Mouse (Mus musculus): ENCODE measurements around the gene Hdac9.
"Not testable (repeated sequence)": the region's sequence is repeated elsewhere in the genome, so short reads cannot be mapped to it uniquely, and the experiment has no call there.

Hdac9 gene

GRCm38 (mm10) chr12:34087292-34087942 lies 829.5 kb downstream of the Hdac9 start:
- no peak for DNase-seq (ENCODE audit: low read depth)

DNA sequence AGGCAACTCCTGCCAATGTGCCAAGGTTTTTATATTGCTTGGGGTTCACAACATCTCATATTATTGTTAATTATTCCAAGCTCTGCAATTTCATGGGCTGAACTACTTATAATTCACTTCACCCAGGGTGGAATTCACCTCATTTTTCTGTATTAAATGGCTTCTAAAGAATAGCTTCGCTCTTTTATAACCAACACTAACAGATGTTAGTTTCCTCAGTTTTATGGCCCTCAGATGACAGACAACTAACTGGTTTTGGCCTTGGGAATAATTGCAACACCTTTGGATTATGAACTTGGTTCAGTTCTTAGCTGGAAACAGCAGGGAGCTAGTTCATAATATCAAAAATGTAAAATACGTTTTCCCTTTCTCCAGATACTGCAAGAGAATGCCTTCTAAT lies 839.9 kb downstream of the Hdac9 start:
- no peak for DNase-seq (ENCODE audit: low read depth)

- DNase-seq (ENCODE audit: low read depth), result no peak
These were observed 840.9 kb downstream of the Hdac9 start for GRCm38 (mm10) chr12:34075805-34076509.

GRCm38 (mm10) chr12:34052508-34052907 lies 864.4 kb downstream of the Hdac9 start:
- no peak for DNase-seq (ENCODE audit: low read depth)

DNA sequence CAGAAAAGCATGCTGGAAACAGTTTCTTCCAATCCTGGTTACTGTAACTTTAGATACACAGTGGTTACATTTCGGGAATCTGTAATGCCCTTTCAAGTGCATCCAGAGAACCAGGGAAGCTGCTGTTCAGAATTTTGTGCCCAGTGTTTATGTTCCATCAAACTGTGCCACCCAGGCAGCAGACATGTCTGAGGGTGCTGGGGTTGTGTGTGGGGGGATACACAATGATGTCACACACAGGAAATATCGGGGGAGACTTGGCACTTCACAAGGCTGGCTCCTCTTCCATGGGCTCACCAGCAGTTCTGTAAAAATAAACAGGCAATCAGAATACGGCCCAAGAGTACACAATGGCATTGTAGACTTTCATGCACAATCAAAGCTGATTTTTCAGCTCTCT lies 864.9 kb downstream of the Hdac9 start:
- no peak for DNase-seq (ENCODE audit: low read depth)

GRCm38 (mm10) chr12:34051112-34051511 lies 865.8 kb downstream of the Hdac9 start:
- no peak for DNase-seq (ENCODE audit: low read depth)

DNA sequence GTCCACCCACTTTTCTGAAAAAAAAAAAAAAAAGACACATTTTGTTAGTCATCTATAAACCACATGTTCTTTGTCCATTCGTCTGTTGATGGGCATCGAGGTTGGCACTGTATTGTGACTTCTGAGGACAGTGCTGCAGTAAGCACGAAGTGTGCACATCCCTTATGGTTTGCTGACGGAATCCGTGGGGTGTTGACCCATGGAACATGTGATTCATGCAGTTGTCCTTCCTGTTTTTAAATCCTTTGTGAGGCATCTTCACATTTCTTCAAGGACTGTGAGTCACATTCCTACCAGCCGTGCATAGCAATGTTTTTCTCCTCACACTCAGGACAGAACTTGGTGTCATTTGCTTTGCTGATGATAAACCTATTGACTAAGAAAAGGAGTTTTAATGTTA lies 875.9 kb downstream of the Hdac9 start:
- DNase-seq (ENCODE audit: low read depth), result peak; percentile 1

- no peak for DNase-seq (ENCODE audit: low read depth)
These were observed 876.8 kb downstream of the Hdac9 start for GRCm38 (mm10) chr12:34040061-34040460.

GRCm38 (mm10) chr12:34009796-34010195 lies 907.1 kb downstream of the Hdac9 start:
- DNase-seq (ENCODE audit: low read depth), result not testable (repeated sequence)
